Mouse (Mus musculus): Measurements from ENCODE around the gene Fads6. TPM values are rescaled to one million over a fixed set of nuclear protein-coding genes. Genes with fewer than 3 reads are reported as not detected.

Gene Fads6
- polyA plus RNA-seq, 1 experiment: 1.9 TPM

DNA sequence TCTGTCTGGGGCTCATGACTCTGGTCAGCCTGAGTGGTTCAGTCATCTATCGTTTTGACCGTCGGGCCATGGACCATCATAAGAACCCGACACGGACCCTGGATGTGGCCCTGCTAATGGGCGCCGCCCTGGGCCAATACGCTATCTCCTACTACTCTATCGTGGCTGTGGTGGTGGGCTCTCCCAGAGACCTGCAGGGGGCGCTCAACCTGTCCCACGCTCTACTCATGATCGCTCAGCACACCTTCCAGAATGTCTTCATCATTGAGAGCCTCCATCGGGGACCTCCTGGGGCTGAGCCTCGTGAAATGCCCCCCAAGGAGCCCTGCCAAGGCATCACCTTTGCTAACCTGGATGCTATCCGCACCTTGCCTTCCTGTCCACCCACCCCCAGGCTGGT lies 31.9 kb upstream of the Fads6 start:
- TF ChIP-seq CTCF (IDR thresholded peaks at IDR 0.05; ENCODE audit: low read depth, low read length) (no peak), POLR2A (IDR thresholded peaks at IDR 0.05; ENCODE audit: borderline replicate concordance, low read depth, low read length) (no peak)
- H3K27ac ChIP-seq (ENCODE audit: insufficient read depth, low read depth, low read length): no peak overlapping the region
- H3K4me3 ChIP-seq (ENCODE audit: insufficient read depth, low read length): no peak overlapping the region
- H3K4me1 ChIP-seq (ENCODE audit: control insufficient read depth, insufficient read depth, low read length): peaks cover 9% of the 10 kb centered on the region

GRCm38 (mm10) chr11:115326730-115327129 lies 29.3 kb upstream of the Fads6 start:
- TF ChIP-seq CTCF (IDR thresholded peaks at IDR 0.05; ENCODE audit: low read depth, low read length) (no peak), POLR2A (IDR thresholded peaks at IDR 0.05; ENCODE audit: borderline replicate concordance, low read depth, low read length) (no peak)
- no peak overlapping the region for H3K27ac ChIP-seq (ENCODE audit: insufficient read depth, low read depth, low read length)
- no peak overlapping the region for H3K4me3 ChIP-seq (ENCODE audit: insufficient read depth, low read length)
- peaks cover 9% of the 10 kb centered on the region for H3K4me1 ChIP-seq (ENCODE audit: control insufficient read depth, insufficient read depth, low read length)

- TF ChIP-seq POLR2A (IDR thresholded peaks at IDR 0.05; ENCODE audit: borderline replicate concordance, low read depth, low read length) (no peak), CTCF (IDR thresholded peaks at IDR 0.05; ENCODE audit: low read depth, low read length) (no peak)
- H3K4me3 ChIP-seq (ENCODE audit: insufficient read depth, low read length): no peak overlapping the region
- no peak overlapping the region for H3K27ac ChIP-seq (ENCODE audit: insufficient read depth, low read depth, low read length)
- H3K4me1 ChIP-seq (ENCODE audit: control insufficient read depth, insufficient read depth, low read length): peaks cover 9% of the 10 kb centered on the region
These were observed 25.9 kb upstream of the Fads6 start for GRCm38 (mm10) chr11:115323354-115323753.

GRCm38 (mm10) chr11:115321906-115322693 lies 24.6 kb upstream of the Fads6 start, which contains the start of gene Ush1g:
Gene Ush1g (minus strand): TSS chr11:115322041.
- no peak within 1 kb of the TSS for H3K4me3 ChIP-seq (ENCODE audit: insufficient read depth, low read length)
- 0 out of 2 replicates have a peak, but pooled peaks cover 3% of the 10 kb centered on the region for H3K4me1 ChIP-seq (ENCODE audit: control insufficient read depth, insufficient read depth, low read length)
- H3K27ac ChIP-seq (ENCODE audit: insufficient read depth, low read depth, low read length): no peak within 1 kb of the TSS
- TF ChIP-seq CTCF (IDR thresholded peaks at IDR 0.05; ENCODE audit: low read depth, low read length) (peak; percentile 75), POLR2A (IDR thresholded peaks at IDR 0.05; ENCODE audit: borderline replicate concordance, low read depth, low read length) (no peak)

DNA sequence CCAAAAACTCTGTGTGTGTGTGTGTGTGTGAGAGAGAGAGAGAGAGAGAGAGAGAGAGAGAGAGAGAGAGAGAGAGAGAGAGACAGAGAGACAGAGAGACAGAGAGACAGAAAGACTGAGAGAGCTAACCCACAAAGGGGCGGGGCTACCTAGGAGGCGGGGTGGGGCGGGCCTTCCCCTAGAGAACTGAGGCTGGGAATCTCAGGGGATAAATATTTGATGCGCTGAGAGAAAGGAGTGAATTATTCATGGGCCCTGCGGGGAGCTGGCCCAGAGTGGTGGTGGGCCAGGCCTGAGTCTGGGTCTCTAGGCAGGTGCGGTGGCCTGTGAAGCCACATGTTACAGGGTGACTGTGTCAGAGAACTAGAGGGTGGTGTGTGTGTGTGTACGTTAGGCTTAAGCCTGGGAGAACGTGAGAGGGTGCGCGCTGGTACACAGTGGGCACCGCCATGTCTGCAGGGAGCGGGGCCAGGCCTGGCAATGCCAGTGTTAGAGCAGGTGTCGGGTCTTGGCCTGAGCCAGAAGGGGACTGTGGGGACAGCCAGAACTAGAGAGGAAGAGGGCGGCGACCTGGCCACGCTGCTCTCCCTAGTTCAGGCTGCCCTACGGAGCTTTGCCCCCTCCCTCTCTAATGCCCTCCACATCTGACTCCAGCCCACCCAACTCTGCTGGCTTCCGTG lies 22.4 kb upstream of the Fads6 start:
- H3K27ac ChIP-seq (ENCODE audit: insufficient read depth, low read depth, low read length): no peak overlapping the region
- no peak for TF ChIP-seq POLR2A (IDR thresholded peaks at IDR 0.05; ENCODE audit: borderline replicate concordance, low read depth, low read length)
- TF ChIP-seq CTCF (IDR thresholded peaks at IDR 0.05; ENCODE audit: low read depth, low read length): no peak
- no peak overlapping the region for H3K4me3 ChIP-seq (ENCODE audit: insufficient read depth, low read length)
- no peaks in the 10 kb centered on the region for H3K4me1 ChIP-seq (ENCODE audit: control insufficient read depth, insufficient read depth, low read length)

GRCm38 (mm10) chr11:115318245-115319027 lies 21.0 kb upstream of the Fads6 start:
- no peak overlapping the region for H3K27ac ChIP-seq (ENCODE audit: insufficient read depth, low read depth, low read length)
- TF ChIP-seq CTCF (IDR thresholded peaks at IDR 0.05; ENCODE audit: low read depth, low read length): no peak
- no peak for TF ChIP-seq POLR2A (IDR thresholded peaks at IDR 0.05; ENCODE audit: borderline replicate concordance, low read depth, low read length)
- H3K4me3 ChIP-seq (ENCODE audit: insufficient read depth, low read length): no peak overlapping the region
- H3K4me1 ChIP-seq (ENCODE audit: control insufficient read depth, insufficient read depth, low read length): no peaks in the 10 kb centered on the region

DNA sequence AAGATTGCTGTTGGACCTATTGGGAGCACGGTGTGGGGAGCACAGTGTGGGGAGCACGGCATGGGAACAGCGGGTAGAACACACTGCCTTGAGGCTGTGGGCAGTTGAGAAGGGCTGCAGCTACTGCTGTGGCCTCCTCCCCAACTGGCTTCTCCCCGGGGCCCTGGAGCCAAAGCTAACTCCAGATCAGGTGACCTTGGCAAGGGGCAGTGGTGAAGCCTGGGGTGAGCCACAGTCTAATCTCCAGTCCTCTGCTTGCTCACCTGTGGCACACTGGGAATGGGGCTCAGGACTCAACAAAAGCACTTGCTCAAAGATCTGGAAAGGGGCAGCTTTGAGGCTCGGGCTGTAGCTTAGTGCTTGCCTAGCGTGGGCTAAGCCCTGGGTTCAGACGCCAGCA lies 19.7 kb upstream of the Fads6 start:
- TF ChIP-seq POLR2A (IDR thresholded peaks at IDR 0.05; ENCODE audit: borderline replicate concordance, low read depth, low read length) (no peak), CTCF (IDR thresholded peaks at IDR 0.05; ENCODE audit: low read depth, low read length) (no peak)
- H3K27ac ChIP-seq (ENCODE audit: insufficient read depth, low read depth, low read length): no peak overlapping the region
- H3K4me1 ChIP-seq (ENCODE audit: control insufficient read depth, insufficient read depth, low read length): no peaks in the 10 kb centered on the region
- H3K4me3 ChIP-seq (ENCODE audit: insufficient read depth, low read length): no peak overlapping the region

DNA sequence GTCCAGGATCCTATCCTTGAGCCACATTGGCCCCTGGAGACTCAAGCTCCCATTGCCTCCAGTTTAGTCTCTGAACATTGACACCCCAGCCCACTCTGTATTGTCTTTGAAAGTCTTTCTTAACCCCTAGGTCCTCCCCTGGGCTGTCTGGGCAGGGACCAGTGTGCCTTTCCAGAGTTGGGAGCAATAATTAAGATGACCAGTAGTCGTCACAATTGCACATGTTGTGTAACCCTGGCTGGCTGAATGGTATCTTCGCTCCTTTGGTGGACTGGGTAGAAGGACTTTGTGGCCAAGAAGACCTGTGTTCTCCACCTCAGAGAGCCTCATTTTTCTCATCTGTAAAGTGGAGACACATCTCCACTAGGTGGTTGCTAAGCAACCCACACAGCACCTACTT lies 16.8 kb upstream of the Fads6 start:
- no peaks in the 10 kb centered on the region for H3K4me1 ChIP-seq (ENCODE audit: control insufficient read depth, insufficient read depth, low read length)
- no peak for TF ChIP-seq CTCF (IDR thresholded peaks at IDR 0.05; ENCODE audit: low read depth, low read length)
- no peak for TF ChIP-seq POLR2A (IDR thresholded peaks at IDR 0.05; ENCODE audit: borderline replicate concordance, low read depth, low read length)
- H3K4me3 ChIP-seq (ENCODE audit: insufficient read depth, low read length): no peak overlapping the region
- no peak overlapping the region for H3K27ac ChIP-seq (ENCODE audit: insufficient read depth, low read depth, low read length)

GRCm38 (mm10) chr11:115308781-115309180 lies 11.3 kb upstream of the Fads6 start:
- no peaks in the 10 kb centered on the region for H3K4me1 ChIP-seq (ENCODE audit: control insufficient read depth, insufficient read depth, low read length)
- no peak overlapping the region for H3K27ac ChIP-seq (ENCODE audit: insufficient read depth, low read depth, low read length)
- no peak overlapping the region for H3K4me3 ChIP-seq (ENCODE audit: insufficient read depth, low read length)
- no peak for TF ChIP-seq CTCF (IDR thresholded peaks at IDR 0.05; ENCODE audit: low read depth, low read length)
- TF ChIP-seq POLR2A (IDR thresholded peaks at IDR 0.05; ENCODE audit: borderline replicate concordance, low read depth, low read length): no peak

Data from bone marrow macrophage, adult 2 months (primary cell).